Mouse (Mus musculus) olfactory bulb, adult 2 months (tissue): ENCODE data around the gene Ttc16.

Source experiments
- CTCF ChIP-seq: fragments of 200-500 bp; IDR thresholded peaks from 2 replicates; pipeline ENCODE4 v1.5.1; 2012; ENCODE audit warnings: low read depth, mild to moderate bottlenecking, low read length, moderate library complexity; ENCODE audit not compliant: insufficient read depth
- POLR2A ChIP-seq: fragments of 200-500 bp; IDR thresholded peaks from 2 replicates; pipeline ENCODE4 v1.6.1; 2012; ENCODE audit warnings: mild to moderate bottlenecking, low read depth, low read length, moderate library complexity; ENCODE audit not compliant: insufficient read depth

DNA sequence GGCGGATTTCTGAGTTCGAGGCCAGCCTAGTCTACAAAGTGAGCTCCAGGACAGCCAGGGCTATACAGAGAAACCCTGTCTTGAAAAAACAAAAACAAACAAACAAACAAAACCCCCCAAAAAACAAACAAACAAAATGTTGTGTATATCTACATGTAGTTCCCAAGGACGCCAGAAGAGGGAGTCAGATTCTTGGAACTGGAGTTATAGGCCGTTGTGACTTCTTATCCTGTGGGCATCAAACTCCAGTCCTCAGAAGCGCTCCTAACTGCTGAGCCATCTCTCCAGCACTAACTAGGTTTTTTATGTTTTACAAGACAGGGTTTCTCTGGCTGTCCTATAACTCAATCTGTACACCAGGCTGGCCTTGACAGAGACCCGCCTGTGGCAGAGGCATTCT lies 11.7 kb upstream of the Ttc16 start:
- no peak for TF ChIP-seq CTCF
- no peak for TF ChIP-seq POLR2A
